Mouse (Mus musculus) embryonic facial prominence, embryonic 15.5 days (tissue): ENCODE results near the gene Agpat1. TPM values are rescaled to one million over a fixed set of nuclear protein-coding genes. Genes with fewer than 3 reads are reported as not detected.
A peak's percentile ranks its signal among the peaks of the same experiment; 100 is the strongest.

Experiments used
- ATAC-seq: fragments of 200-750 bp; cut with Nextera tagmentation; 2 replicates; pipeline ENCODE4 v1.8.0; 2017; ENCODE audit warnings: low read depth, moderate TSS enrichment; ENCODE audit not compliant: insufficient number of reproducible peaks, low FRiP score, low TSS enrichment
- H3K27ac ChIP-seq: fragments of 300-500 bp; sonication (generic); replicated peaks from 2 replicates; pipeline ENCODE4 v1.5.1; 2015; ENCODE audit warnings: mild to moderate bottlenecking, inconsistent platforms
- H3K27me3 ChIP-seq: fragments of 300-500 bp; sonication (generic); 2 replicates; pipeline ENCODE4 v1.6.1; 2015; ENCODE audit warnings: inconsistent platforms
- H3K36me3 ChIP-seq: fragments of 300-500 bp; sonication (generic); 2 replicates; pipeline ENCODE4 v1.6.1; 2015; ENCODE audit warnings: mild to moderate bottlenecking, inconsistent platforms
- H3K4me1 ChIP-seq: fragments of 300-500 bp; sonication (generic); 2 replicates; pipeline ENCODE4 v1.6.1; 2015; ENCODE audit warnings: inconsistent platforms
- H3K4me2 ChIP-seq: fragments of 300-500 bp; sonication (generic); replicated peaks from 2 replicates; pipeline ENCODE4 v1.6.1; 2015; ENCODE audit warnings: mild to moderate bottlenecking, inconsistent platforms
- H3K4me3 ChIP-seq: fragments of 300-500 bp; sonication (generic); replicated peaks from 2 replicates; pipeline ENCODE4 v1.5.1; 2015; ENCODE audit warnings: mild to moderate bottlenecking, inconsistent platforms
- H3K9ac ChIP-seq: fragments of 300-500 bp; sonication (generic); 2 replicates; pipeline ENCODE4 v1.6.1; 2015; ENCODE audit warnings: inconsistent platforms
- H3K9me3 ChIP-seq: fragments of 300-500 bp; sonication (generic); replicated peaks from 2 replicates; pipeline ENCODE4 v1.6.1; 2016; ENCODE audit warnings: inconsistent platforms
- WGBS: fragments of 180-500 bp; shearing (Covaris S2); methylation state at CpG from one replicate; pipeline ENCODE4 v1.1.7; 2015; 5-methylcytosine and 5-hydroxymethylcytosine counted together
- polyA plus RNA-seq: library from polyadenylated mRNA; unstranded; fragments of >200 nt; fragmentation: Nextera tagmentation; extraction: Ambion mirVana; gene quantifications from 2 replicates; pipeline ENCODE4 v1.2.1, GENCODE M21; 2015

Agpat1 gene
- 57.6 and 61.2 TPM in 2 replicates for polyA plus RNA-seq

- H3K9ac ChIP-seq = peak within 1 kb of the TSS; percentile 85
- under 1% methylated on average over 35 of the region's 35 CpGs for WGBS
- H3K27me3 ChIP-seq = no peaks in the 10 kb centered on the region
- peak within 1 kb of the TSS; percentile 88 for H3K27ac ChIP-seq
- H3K36me3 ChIP-seq = peaks cover 20% of the 10 kb centered on the region
- H3K4me3 ChIP-seq = peak within 1 kb of the TSS; percentile 79
- ATAC-seq = peak; percentile 90
- peak within 1 kb of the TSS; percentile 86 for H3K4me2 ChIP-seq
- H3K4me1 ChIP-seq = peaks cover 47% of the 10 kb centered on the region
- H3K9me3 ChIP-seq = no peaks in the 10 kb centered on the region
Measured at GRCm38 (mm10) chr17:34604061-34604508, at the start of gene Agpat1. TSS of gene Agpat1 (plus strand) at chr17:34604262.

GRCm38 (mm10) chr17:34555483-34555882, 48.6 kb upstream of the Agpat1 start:
- no peaks in the 10 kb centered on the region for H3K9me3 ChIP-seq
- H3K4me2 ChIP-seq = no peak overlapping the region
- no peak for ATAC-seq

GRCm38 (mm10) chr17:34556406-34556805, 47.7 kb upstream of the Agpat1 start:
- no peak overlapping the region for H3K4me2 ChIP-seq
- no peaks in the 10 kb centered on the region for H3K27me3 ChIP-seq
- ATAC-seq = no peak
- H3K36me3 ChIP-seq = no peaks in the 10 kb centered on the region
- H3K9ac ChIP-seq = no peak overlapping the region
- H3K4me3 ChIP-seq = no peak overlapping the region
- H3K27ac ChIP-seq = no peak overlapping the region
- H3K4me1 ChIP-seq = no peaks in the 10 kb centered on the region
- H3K9me3 ChIP-seq = no peaks in the 10 kb centered on the region
- WGBS = 83% methylated on average over 8 of the region's 8 CpGs

More at GRCm38 (mm10) chr17:34555483-34555882, 48.6 kb upstream of the Agpat1 start:
- Histone ChIP-seq H3K27me3 (no peaks in the 10 kb centered on the region), H3K4me3 (no peak overlapping the region), H3K4me1 (no peaks in the 10 kb centered on the region), H3K36me3 (no peaks in the 10 kb centered on the region), H3K27ac (no peak overlapping the region), H3K9ac (no peak overlapping the region)
- 22% methylated on average over 5 of the region's 5 CpGs for WGBS

- WGBS = 71% methylated on average over 11 of the region's 11 CpGs
- no peaks in the 10 kb centered on the region for H3K9me3 ChIP-seq
- no peak for ATAC-seq
- no peak overlapping the region for H3K4me3 ChIP-seq
- H3K27ac ChIP-seq = no peak overlapping the region
- no peaks in the 10 kb centered on the region for H3K27me3 ChIP-seq
- no peaks in the 10 kb centered on the region for H3K36me3 ChIP-seq
- no peaks in the 10 kb centered on the region for H3K4me1 ChIP-seq
- no peak overlapping the region for H3K4me2 ChIP-seq
- no peak overlapping the region for H3K9ac ChIP-seq
Measured at GRCm38 (mm10) chr17:34557411-34557810, 46.7 kb upstream of the Agpat1 start.

- Histone ChIP-seq H3K9ac (no peak overlapping the region), H3K9me3 (no peaks in the 10 kb centered on the region), H3K4me1 (peaks cover 3% of the 10 kb centered on the region; the same call in 1 of the 2 replicates), H3K27ac (no peak overlapping the region), H3K4me3 (no peak overlapping the region), H3K36me3 (no peaks in the 10 kb centered on the region), H3K27me3 (no peaks in the 10 kb centered on the region), H3K4me2 (no peak overlapping the region)
- WGBS = 82% methylated on average over 7 of the region's 7 CpGs
- ATAC-seq = no peak
Measured at GRCm38 (mm10) chr17:34559116-34559515, 44.9 kb upstream of the Agpat1 start.

- Histone ChIP-seq H3K9me3 (no peaks in the 10 kb centered on the region), H3K27ac (no peak overlapping the region), H3K27me3 (no peaks in the 10 kb centered on the region), H3K36me3 (no peaks in the 10 kb centered on the region), H3K4me2 (no peak overlapping the region), H3K9ac (no peak overlapping the region), H3K4me1 (peaks cover 5% of the 10 kb centered on the region; the same call in 1 of the 2 replicates), H3K4me3 (no peak overlapping the region)
- no peak for ATAC-seq
- 25% methylated on average over 15 of the region's 15 CpGs for WGBS
Measured at GRCm38 (mm10) chr17:34559895-34560294, 44.2 kb upstream of the Agpat1 start.

- WGBS = 88% methylated on average over 6 of the region's 6 CpGs
- no peak overlapping the region for H3K4me3 ChIP-seq
Measured at GRCm38 (mm10) chr17:34560438-34560837, 43.6 kb upstream of the Agpat1 start.

GRCm38 (mm10) chr17:34561200-34561599, 42.9 kb upstream of the Agpat1 start:
- ATAC-seq = no peak
- Histone ChIP-seq H3K9me3 (no peaks in the 10 kb centered on the region), H3K36me3 (no peaks in the 10 kb centered on the region), H3K4me3 (no peak overlapping the region), H3K4me1 (peaks cover 5% of the 10 kb centered on the region; the same call in 1 of the 2 replicates), H3K27ac (no peak overlapping the region; the same call in 1 of the 2 replicates), H3K27me3 (no peaks in the 10 kb centered on the region), H3K4me2 (no peak overlapping the region), H3K9ac (no peak overlapping the region)
- WGBS = 26% methylated on average over 8 of the region's 8 CpGs

More at GRCm38 (mm10) chr17:34560438-34560837, 43.6 kb upstream of the Agpat1 start:
- Histone ChIP-seq H3K27ac (no peak overlapping the region), H3K4me2 (no peak overlapping the region), H3K9ac (no peak overlapping the region), H3K4me1 (peaks cover 5% of the 10 kb centered on the region; the same call in 1 of the 2 replicates), H3K27me3 (no peaks in the 10 kb centered on the region), H3K36me3 (no peaks in the 10 kb centered on the region), H3K9me3 (no peaks in the 10 kb centered on the region)
- ATAC-seq = no peak

- no peak overlapping the region for H3K9ac ChIP-seq
- ATAC-seq = no peak
- H3K36me3 ChIP-seq = no peaks in the 10 kb centered on the region
- H3K27ac ChIP-seq = no peak overlapping the region
- no peak overlapping the region for H3K4me3 ChIP-seq
- no peaks in the 10 kb centered on the region for H3K9me3 ChIP-seq
- peaks cover 4% of the 10 kb centered on the region; the same call in 1 of the 2 replicates for H3K27me3 ChIP-seq
- H3K4me1 ChIP-seq = peaks cover 5% of the 10 kb centered on the region; the same call in 1 of the 2 replicates
- WGBS = 53% methylated on average over 3 of the region's 3 CpGs
- H3K4me2 ChIP-seq = no peak overlapping the region
Measured at GRCm38 (mm10) chr17:34562595-34562994, 41.5 kb upstream of the Agpat1 start.

- no peak overlapping the region for H3K4me2 ChIP-seq
- no peak for ATAC-seq
- no peak overlapping the region for H3K27ac ChIP-seq
- peaks cover 4% of the 10 kb centered on the region; the same call in 1 of the 2 replicates for H3K27me3 ChIP-seq
- H3K9ac ChIP-seq = no peak overlapping the region
- peaks cover 5% of the 10 kb centered on the region; the same call in 1 of the 2 replicates for H3K4me1 ChIP-seq
- no peak overlapping the region for H3K4me3 ChIP-seq
- H3K36me3 ChIP-seq = no peaks in the 10 kb centered on the region
- WGBS = 68% methylated on average over 11 of the region's 11 CpGs
- H3K9me3 ChIP-seq = no peaks in the 10 kb centered on the region
Measured at GRCm38 (mm10) chr17:34563354-34563753, 40.7 kb upstream of the Agpat1 start.

- H3K9me3 ChIP-seq = no peaks in the 10 kb centered on the region
- ATAC-seq = no peak
- H3K27me3 ChIP-seq = peaks cover 6% of the 10 kb centered on the region; the same call in 1 of the 2 replicates
- 0 out of 2 replicates have a peak within 1 kb of the TSS, but pooled peaks have one; percentile 17 for H3K27ac ChIP-seq
- no peaks in the 10 kb centered on the region for H3K36me3 ChIP-seq
- no peak within 1 kb of the TSS for H3K9ac ChIP-seq
- peaks cover 5% of the 10 kb centered on the region; the same call in 1 of the 2 replicates for H3K4me1 ChIP-seq
- H3K4me3 ChIP-seq = no peak within 1 kb of the TSS; the same call in 1 of the 2 replicates
- peak within 1 kb of the TSS; percentile 4; the same call in 1 of the 2 replicates for H3K4me2 ChIP-seq
- WGBS = 13% methylated on average over 6 of the region's 6 CpGs
Measured at GRCm38 (mm10) chr17:34564003-34564421, 40.0 kb upstream of the Agpat1 start, which contains the start of gene Notch4. TSS of gene Notch4 (plus strand) at chr17:34564268.
